In the genomic region with DNA sequence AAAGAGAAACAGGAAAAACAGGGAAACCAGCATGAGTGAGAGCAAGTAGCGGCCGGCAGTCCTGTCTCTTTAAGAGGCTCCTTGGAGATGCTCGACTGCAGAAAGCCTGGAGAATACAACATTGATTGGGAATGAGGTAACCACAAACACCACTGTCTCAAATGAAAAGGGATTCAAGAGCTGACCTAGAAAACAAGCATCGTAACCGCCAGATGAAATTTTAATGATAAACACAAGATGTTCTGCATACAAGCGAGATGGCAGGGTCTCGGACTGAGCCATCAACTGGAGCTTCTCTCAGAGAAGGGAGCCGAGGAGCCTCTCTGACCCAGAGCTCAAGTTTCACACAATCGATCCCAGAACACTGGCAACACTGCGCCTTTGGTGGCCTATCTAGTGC, we compare ENCODE assay signal across 12 mouse cellular contexts. TPM values are rescaled to one million over a fixed set of nuclear protein-coding genes. Genes with fewer than 3 reads are reported as not detected.
DNase-seq lines count a peak whose midpoint lies in the region; ATAC-seq and TF ChIP-seq lines count a peak whose summit lies in the region.
"Had no signal": no experiment of that assay in that cellular context is flagged by ENCODE, and none has a peak within 500 bp of the region (broad histone marks: within the 10 kb centered on the region; RNA-seq: fewer than 3 reads in every experiment).

No protein-coding gene starts in this region.

- H3K27ac ChIP-seq in intestine, embryonic 15.5 days, result 0 out of 2 replicates have a peak overlapping the region, but pooled peaks have one; percentile 9
- no peak overlapping the region for H3K27ac ChIP-seq in intestine, postnatal 0 days (ENCODE audit: low read depth, low read length)
- H3K27ac ChIP-seq in embryonic facial prominence, embryonic 12.5 days, result peak overlapping the region; percentile 78
- H3K27ac ChIP-seq in hindbrain, embryonic 13.5 days, result peak overlapping the region; percentile 14
- H3K27ac ChIP-seq in midbrain, postnatal 0 days (ENCODE audit: low read depth, low read length), result peak overlapping the region; percentile 55; the same call in 1 of the 2 replicates

- peaks cover 4% of the 10 kb centered on the region; the same call in 1 of the 2 replicates for H3K36me3 ChIP-seq in intestine, embryonic 15.5 days
- H3K36me3 ChIP-seq in intestine, postnatal 0 days (ENCODE audit: control insufficient read depth, insufficient read depth), result peaks cover 38% of the 10 kb centered on the region
- peaks cover 48% of the 10 kb centered on the region for H3K36me3 ChIP-seq in embryonic facial prominence, embryonic 12.5 days
- peaks cover 28% of the 10 kb centered on the region for H3K36me3 ChIP-seq in hindbrain, embryonic 13.5 days
- H3K36me3 ChIP-seq in midbrain, postnatal 0 days (ENCODE audit: insufficient read depth, low read length), result peaks cover 18% of the 10 kb centered on the region

- no peaks in the 10 kb centered on the region for H3K9me3 ChIP-seq in intestine, embryonic 15.5 days
- no peaks in the 10 kb centered on the region for H3K9me3 ChIP-seq in intestine, postnatal 0 days (ENCODE audit: control insufficient read depth)
- no peaks in the 10 kb centered on the region for H3K9me3 ChIP-seq in embryonic facial prominence, embryonic 12.5 days
- H3K9me3 ChIP-seq in hindbrain, embryonic 13.5 days, result no peaks in the 10 kb centered on the region
- H3K9me3 ChIP-seq in midbrain, postnatal 0 days (ENCODE audit: low read length), result no peaks in the 10 kb centered on the region

- DNase-seq in midbrain, postnatal 0 days (ENCODE audit: low spot score), result no peak
- no peak for DNase-seq in kidney, postnatal 10 days
- no peak for DNase-seq in thymus, postnatal 36 days
- DNase-seq: cerebellum, postnatal 25 days; kidney, adult 9 months; thymus, postnatal 4 days had no signal

- no peak overlapping the region for H3K9ac ChIP-seq in intestine, embryonic 15.5 days
- H3K9ac ChIP-seq in intestine, postnatal 0 days (ENCODE audit: low read depth, low read length), result no peak overlapping the region
- no peak overlapping the region for H3K9ac ChIP-seq in embryonic facial prominence, embryonic 12.5 days
- H3K9ac ChIP-seq in hindbrain, embryonic 13.5 days, result peak overlapping the region; percentile 6; the same call in 1 of the 2 replicates
- H3K9ac ChIP-seq in midbrain, postnatal 0 days (replicated peaks; ENCODE audit: low read length, poor library complexity, severe bottlenecking), result no peak overlapping the region

- no peak overlapping the region for H3K4me2 ChIP-seq in intestine, embryonic 15.5 days (replicated peaks)
- no peak overlapping the region for H3K4me2 ChIP-seq in intestine, postnatal 0 days (replicated peaks; ENCODE audit: low read depth)
- H3K4me2 ChIP-seq in embryonic facial prominence, embryonic 12.5 days (replicated peaks), result no peak overlapping the region; the same call in 1 of the 2 replicates
- H3K4me2 ChIP-seq in hindbrain, embryonic 13.5 days, result no peak overlapping the region
- no peak overlapping the region for H3K4me2 ChIP-seq in midbrain, postnatal 0 days (ENCODE audit: low read depth, low read length, poor library complexity, severe bottlenecking)
- H3K4me2 ChIP-seq: liver, embryonic 11.5 days had no signal

- H3K4me3 ChIP-seq in intestine, embryonic 15.5 days (replicated peaks), result no peak overlapping the region
- no peak overlapping the region for H3K4me3 ChIP-seq in intestine, postnatal 0 days (ENCODE audit: low read depth, low read length)
- H3K4me3 ChIP-seq in embryonic facial prominence, embryonic 12.5 days, result no peak overlapping the region
- no peak overlapping the region for H3K4me3 ChIP-seq in hindbrain, embryonic 13.5 days
- no peak overlapping the region for H3K4me3 ChIP-seq in midbrain, postnatal 0 days (ENCODE audit: low read depth, low read length)
- H3K4me3 ChIP-seq: myocyte had no signal

- 45% methylated on average over 10 of the region's 10 CpGs for WGBS in intestine, embryonic 15.5 days
- WGBS in intestine, postnatal 0 days, result 49% methylated on average over 10 of the region's 10 CpGs
- WGBS in embryonic facial prominence, embryonic 12.5 days, result 37% methylated on average over 10 of the region's 10 CpGs
- 57% methylated on average over 10 of the region's 10 CpGs for WGBS in hindbrain, embryonic 13.5 days
- WGBS in midbrain, postnatal 0 days, result 46% methylated on average over 10 of the region's 10 CpGs

- H3K27me3 ChIP-seq in intestine, embryonic 15.5 days (replicated peaks), result no peaks in the 10 kb centered on the region
- H3K27me3 ChIP-seq in intestine, postnatal 0 days (replicated peaks; ENCODE audit: control insufficient read depth, insufficient read depth, low read length), result no peaks in the 10 kb centered on the region
- no peaks in the 10 kb centered on the region for H3K27me3 ChIP-seq in embryonic facial prominence, embryonic 12.5 days
- no peaks in the 10 kb centered on the region for H3K27me3 ChIP-seq in hindbrain, embryonic 13.5 days
- H3K27me3 ChIP-seq in midbrain, postnatal 0 days (ENCODE audit: insufficient read depth, low read length), result no peaks in the 10 kb centered on the region

- H3K4me1 ChIP-seq in intestine, embryonic 15.5 days (replicated peaks), result peaks cover 3% of the 10 kb centered on the region; the same call in 1 of the 2 replicates
- H3K4me1 ChIP-seq in intestine, postnatal 0 days (replicated peaks; ENCODE audit: control insufficient read depth, insufficient read depth, low read length), result no peaks in the 10 kb centered on the region
- peaks cover 20% of the 10 kb centered on the region for H3K4me1 ChIP-seq in embryonic facial prominence, embryonic 12.5 days
- H3K4me1 ChIP-seq in hindbrain, embryonic 13.5 days (replicated peaks), result peaks cover 46% of the 10 kb centered on the region
- 0 out of 2 replicates have a peak, but pooled peaks cover 3% of the 10 kb centered on the region for H3K4me1 ChIP-seq in midbrain, postnatal 0 days (ENCODE audit: insufficient read depth, low read length)

- no peak for ATAC-seq in intestine, embryonic 15.5 days
- no peak for ATAC-seq in intestine, postnatal 0 days
- no peak for ATAC-seq in embryonic facial prominence, embryonic 12.5 days (ENCODE audit: insufficient number of reproducible peaks, insufficient read depth, low FRiP score, low TSS enrichment)
- ATAC-seq in hindbrain, embryonic 13.5 days (ENCODE audit: low FRiP score), result no peak
- no peak for ATAC-seq in midbrain, postnatal 0 days (ENCODE audit: low FRiP score)

- no peak for TF ChIP-seq CTCF in intestine, postnatal 0 days (IDR thresholded peaks at IDR 0.05; ENCODE audit: low read depth)
- no peak for TF ChIP-seq CTCF in midbrain, postnatal 0 days (IDR thresholded peaks at IDR 0.05)

RNA-seq across cellular contexts. Expression of gene Fbxw8, which starts 32.2 kb away (rescaled TPM):
- 20.7 and 22.6 TPM in 2 replicates for polyA plus RNA-seq in intestine, embryonic 15.5 days (2015; fragmentation: Nextera tagmentation; extraction: Ambion mirVana)
- 10.1 and 10.8 TPM in 2 replicates for polyA plus RNA-seq in intestine, postnatal 0 days (2015; fragmentation: Nextera tagmentation; extraction: Ambion mirVana)
- 44.5 and 45.0 TPM in 2 replicates for polyA plus RNA-seq in embryonic facial prominence, embryonic 12.5 days (2016; fragmentation: Nextera tagmentation; extraction: Ambion mirVana)
- polyA plus RNA-seq in hindbrain, embryonic 13.5 days (2015; fragmentation: Nextera tagmentation; extraction: Ambion mirVana), result 22.8 and 23.7 TPM in 2 replicates
- total RNA-seq in midbrain, postnatal 0 days (2014; rRNA removed), result 43.0 and 48.4 TPM in 2 replicates
- 13.6 and 14.4 TPM in 2 replicates for polyA plus RNA-seq in midbrain, postnatal 0 days (2015; fragmentation: Nextera tagmentation; extraction: Ambion mirVana)

RNA-seq across cellular contexts. Expression of gene Hrk, which starts 41.4 kb away (rescaled TPM):
- 0.11 and 0.25 TPM in 2 replicates for polyA plus RNA-seq in intestine, embryonic 15.5 days (2015; fragmentation: Nextera tagmentation; extraction: Ambion mirVana)
- 0.08 and 0.09 TPM in 2 replicates for polyA plus RNA-seq in intestine, postnatal 0 days (2015; fragmentation: Nextera tagmentation; extraction: Ambion mirVana)
- polyA plus RNA-seq in embryonic facial prominence, embryonic 12.5 days (2016; fragmentation: Nextera tagmentation; extraction: Ambion mirVana), result 0.45 and 0.85 TPM in 2 replicates
- 2.3 and 2.6 TPM in 2 replicates for polyA plus RNA-seq in hindbrain, embryonic 13.5 days (2015; fragmentation: Nextera tagmentation; extraction: Ambion mirVana)
- 18.2 and 20.0 TPM in 2 replicates for total RNA-seq in midbrain, postnatal 0 days (2014; rRNA removed)
- 5.7 and 6.6 TPM in 2 replicates for polyA plus RNA-seq in midbrain, postnatal 0 days (2015; fragmentation: Nextera tagmentation; extraction: Ambion mirVana)
